Mouse (Mus musculus): ENCODE data around the gene Hecw2.

Hecw2 gene

GRCm38 (mm10) chr1:54194954-54195305 lies at the start of gene Hecw2:
Gene Hecw2, minus strand, starts transcription at chr1:54195168.
- no peak for DNase-seq (ENCODE audit: low spot score)

- DNase-seq (ENCODE audit: low spot score), result no peak
These were observed 47.8 kb upstream of the Hecw2 start for GRCm38 (mm10) chr1:54242722-54243121.

GRCm38 (mm10) chr1:54220273-54220672 lies 25.3 kb upstream of the Hecw2 start:
- DNase-seq (ENCODE audit: low spot score), result no peak

- DNase-seq (ENCODE audit: low spot score), result peak; percentile 70
These were observed 600 bp downstream of the Hecw2 start for GRCm38 (mm10) chr1:54194183-54194953.

- DNase-seq (ENCODE audit: low spot score), result no peak
These were observed 1.7 kb downstream of the Hecw2 start for GRCm38 (mm10) chr1:54193191-54193770.

GRCm38 (mm10) chr1:54187579-54187978 lies 7.4 kb downstream of the Hecw2 start:
- no peak for DNase-seq (ENCODE audit: low spot score)

GRCm38 (mm10) chr1:54186347-54186746 lies 8.6 kb downstream of the Hecw2 start:
- DNase-seq (ENCODE audit: low spot score), result no peak

- DNase-seq (ENCODE audit: low spot score), result no peak
These were observed 14.3 kb downstream of the Hecw2 start for GRCm38 (mm10) chr1:54180663-54181062.

GRCm38 (mm10) chr1:54179179-54179578 lies 15.8 kb downstream of the Hecw2 start:
- DNase-seq (ENCODE audit: low spot score), result no peak

- no peak for DNase-seq (ENCODE audit: low spot score)
These were observed 18.4 kb downstream of the Hecw2 start for GRCm38 (mm10) chr1:54176592-54176991.

- no peak for DNase-seq (ENCODE audit: low spot score)
These were observed 27.0 kb downstream of the Hecw2 start for GRCm38 (mm10) chr1:54168014-54168413.

GRCm38 (mm10) chr1:54159531-54159930 lies 35.4 kb downstream of the Hecw2 start:
- DNase-seq (ENCODE audit: low spot score), result no peak

GRCm38 (mm10) chr1:54153216-54153786 lies 41.7 kb downstream of the Hecw2 start:
- no peak for DNase-seq (ENCODE audit: low spot score)

- DNase-seq (ENCODE audit: low spot score), result no peak
These were observed 49.9 kb downstream of the Hecw2 start for GRCm38 (mm10) chr1:54145106-54145505.

- no peak for DNase-seq (ENCODE audit: low spot score)
These were observed 61.0 kb downstream of the Hecw2 start for GRCm38 (mm10) chr1:54133802-54134436.

- peak; percentile 47 for DNase-seq (ENCODE audit: low spot score)
These were observed 66.1 kb downstream of the Hecw2 start for GRCm38 (mm10) chr1:54128714-54129431.

GRCm38 (mm10) chr1:54126991-54127742 lies 67.8 kb downstream of the Hecw2 start:
- no peak for DNase-seq (ENCODE audit: low spot score)

- no peak for DNase-seq (ENCODE audit: low spot score)
These were observed 72.4 kb downstream of the Hecw2 start for GRCm38 (mm10) chr1:54122551-54122950.

- DNase-seq (ENCODE audit: low spot score), result no peak
These were observed 73.8 kb downstream of the Hecw2 start for GRCm38 (mm10) chr1:54121071-54121730.

- DNase-seq (ENCODE audit: low spot score), result no peak
These were observed 75.2 kb downstream of the Hecw2 start for GRCm38 (mm10) chr1:54119638-54120320.

Data from left cerebral cortex, adult 11 months (tissue).